Mouse (Mus musculus): ENCODE measurements around the gene 2310033P09Rik.

DNA sequence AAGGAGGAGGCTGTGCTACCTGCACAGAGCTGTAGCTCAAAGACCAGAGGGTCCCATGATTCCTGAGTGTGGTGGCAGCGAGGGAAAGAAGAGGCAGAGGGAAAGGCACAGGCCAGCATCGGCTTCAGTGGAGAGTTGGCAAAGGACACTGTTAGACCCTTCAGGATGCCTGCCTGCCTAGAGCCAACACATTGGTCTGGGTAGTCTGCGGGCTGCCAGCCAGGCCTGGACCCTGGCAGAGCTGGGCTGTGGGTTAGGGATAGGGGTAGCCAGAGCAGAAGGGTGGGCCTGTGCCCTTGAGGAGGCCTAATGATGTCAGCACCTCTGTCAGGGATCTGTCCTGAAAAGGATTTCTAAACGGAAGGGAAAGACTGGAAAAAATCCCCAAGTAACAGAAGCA lies 31.7 kb downstream of the 2310033P09Rik start:
- TF ChIP-seq CTCF (IDR thresholded peaks at IDR 0.05; ENCODE audit: extremely low read depth, insufficient read length, insufficient replicate concordance, low read depth, low read length): no peak
- no peak for TF ChIP-seq POLR2A (IDR thresholded peaks at IDR 0.05; ENCODE audit: low read depth, low read length)
